Mouse (Mus musculus): Measurements from ENCODE around the gene Atp5j2. TPM values are rescaled to one million over a fixed set of nuclear protein-coding genes. Genes with fewer than 3 reads are reported as not detected.
"Not testable (repeated sequence)": the region's sequence is repeated elsewhere in the genome, so short reads cannot be mapped to it uniquely, and the experiment has no call there.

Gene Atp5j2
- polyA plus RNA-seq, 1 experiment from 2014 or later, result 1,514 TPM

DNA sequence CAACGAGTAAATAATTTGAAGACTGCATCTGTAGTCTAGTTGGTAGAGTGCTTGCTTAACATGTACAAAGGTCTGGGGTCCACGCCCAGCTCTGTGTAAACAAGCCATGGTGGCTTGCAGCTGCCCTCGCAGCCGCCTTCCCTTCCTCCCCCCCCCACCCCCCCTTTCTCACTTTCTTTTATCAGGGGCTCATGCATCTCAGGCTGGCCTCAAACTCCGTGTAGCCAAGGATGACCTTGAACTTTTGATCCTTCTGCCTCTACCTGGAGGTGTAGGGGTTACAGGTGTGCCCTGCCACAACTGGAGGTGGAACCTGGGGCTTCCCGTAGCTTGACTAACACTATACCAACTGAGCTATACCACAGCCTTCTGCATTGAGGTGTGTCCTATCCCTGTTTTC lies 25.9 kb upstream of the Atp5j2 start:
- Histone ChIP-seq H3K4me1 (replicated peaks) (no peaks in the 10 kb centered on the region), H3K27me3 (no peaks in the 10 kb centered on the region), H3K4me2 (no peak overlapping the region), H3K4me3 (no peak overlapping the region), H3K27ac (no peak overlapping the region), H3K36me3 (peaks cover 57% of the 10 kb centered on the region), H3K9me3 (replicated peaks) (no peaks in the 10 kb centered on the region), H3K9ac (no peak overlapping the region)
- no peak for ATAC-seq (replicated peaks; ENCODE audit: insufficient number of reproducible peaks, insufficient read depth, low FRiP score, low read depth)
- 82% methylated on average over 6 of the region's 6 CpGs for WGBS

DNA sequence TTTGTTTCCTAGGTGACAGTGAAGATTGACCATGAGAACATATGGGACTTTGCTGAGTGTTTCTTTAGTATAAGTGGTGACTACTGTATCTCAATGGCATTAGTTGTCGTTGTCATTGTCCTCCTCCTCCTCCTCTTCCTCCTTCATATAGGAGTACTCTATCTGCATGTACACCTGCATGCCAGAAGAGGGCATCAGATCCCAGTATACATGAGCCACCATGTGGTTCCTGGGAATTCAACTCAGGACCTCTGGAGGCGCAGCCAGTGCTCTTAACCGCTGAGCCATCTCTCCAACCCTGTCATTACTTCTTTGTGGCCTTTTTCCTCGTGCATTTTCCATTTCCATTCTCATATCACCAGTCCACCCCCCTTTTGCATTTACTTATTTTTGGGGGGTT lies 22.8 kb upstream of the Atp5j2 start:
- H3K27ac ChIP-seq, result no peak overlapping the region
- H3K9ac ChIP-seq, result no peak overlapping the region
- no peaks in the 10 kb centered on the region for H3K9me3 ChIP-seq (replicated peaks)
- no peak overlapping the region for H3K4me2 ChIP-seq
- no peaks in the 10 kb centered on the region for H3K27me3 ChIP-seq
- ATAC-seq (replicated peaks; ENCODE audit: insufficient number of reproducible peaks, insufficient read depth, low FRiP score, low read depth), result no peak
- H3K36me3 ChIP-seq, result peaks cover 65% of the 10 kb centered on the region
- 68% methylated on average over 4 of the region's 4 CpGs for WGBS
- no peak overlapping the region for H3K4me3 ChIP-seq
- H3K4me1 ChIP-seq (replicated peaks), result no peaks in the 10 kb centered on the region

DNA sequence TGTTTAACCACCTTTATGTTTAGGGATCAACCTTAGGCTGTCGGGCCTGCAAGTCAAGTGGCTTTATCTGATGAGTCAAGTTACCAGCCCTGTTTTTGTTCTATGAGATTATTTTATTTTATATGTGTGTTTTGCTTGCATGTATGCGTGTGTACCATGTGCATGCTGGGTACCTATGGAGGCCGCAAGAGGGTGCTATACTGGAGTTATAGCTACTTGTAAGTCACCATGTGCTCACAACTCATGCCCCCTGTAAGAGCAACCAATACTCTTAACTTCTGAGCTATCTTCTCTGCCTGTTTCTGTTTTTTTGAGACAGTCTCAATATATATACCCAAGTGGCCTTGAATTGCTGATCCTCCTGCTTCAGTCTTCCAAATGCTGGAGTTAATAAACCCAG lies 21.6 kb upstream of the Atp5j2 start:
- 90% methylated on average over 3 of the region's 3 CpGs for WGBS
- H3K4me1 ChIP-seq (replicated peaks), result no peaks in the 10 kb centered on the region
- no peaks in the 10 kb centered on the region for H3K27me3 ChIP-seq
- H3K9me3 ChIP-seq (replicated peaks), result no peaks in the 10 kb centered on the region
- no peak overlapping the region for H3K27ac ChIP-seq
- H3K36me3 ChIP-seq, result peaks cover 61% of the 10 kb centered on the region
- ATAC-seq (replicated peaks; ENCODE audit: insufficient number of reproducible peaks, insufficient read depth, low FRiP score, low read depth), result no peak
- H3K4me3 ChIP-seq, result no peak overlapping the region
- no peak overlapping the region for H3K4me2 ChIP-seq
- no peak overlapping the region for H3K9ac ChIP-seq

DNA sequence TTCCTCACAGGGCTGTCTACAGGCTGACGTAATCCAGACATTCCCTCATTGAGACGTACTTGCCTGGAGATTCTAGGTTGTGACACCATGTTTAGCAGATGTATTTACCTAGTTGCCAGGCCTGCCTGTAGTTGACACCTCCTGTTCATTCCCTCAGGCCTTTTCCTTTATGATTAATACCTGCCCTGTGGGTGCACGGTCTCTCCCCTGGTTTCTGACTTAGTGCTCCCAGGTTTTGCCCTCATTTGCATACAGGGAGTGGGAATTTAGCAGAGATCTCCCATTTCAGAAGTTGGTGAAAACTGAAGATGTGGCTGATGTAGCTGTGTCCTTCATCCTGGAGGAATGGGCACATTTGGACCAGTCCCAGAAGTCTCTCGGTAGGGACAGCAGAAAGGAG lies 20.4 kb upstream of the Atp5j2 start:
- H3K9me3 ChIP-seq (replicated peaks), result no peaks in the 10 kb centered on the region
- no peak overlapping the region for H3K4me2 ChIP-seq
- H3K4me1 ChIP-seq (replicated peaks), result no peaks in the 10 kb centered on the region
- no peaks in the 10 kb centered on the region for H3K27me3 ChIP-seq
- WGBS, result 85% methylated on average over 4 of the region's 4 CpGs
- ATAC-seq (replicated peaks; ENCODE audit: insufficient number of reproducible peaks, insufficient read depth, low FRiP score, low read depth), result no peak
- no peak overlapping the region for H3K27ac ChIP-seq
- no peak overlapping the region for H3K9ac ChIP-seq
- H3K4me3 ChIP-seq, result no peak overlapping the region
- H3K36me3 ChIP-seq, result peaks cover 61% of the 10 kb centered on the region

DNA sequence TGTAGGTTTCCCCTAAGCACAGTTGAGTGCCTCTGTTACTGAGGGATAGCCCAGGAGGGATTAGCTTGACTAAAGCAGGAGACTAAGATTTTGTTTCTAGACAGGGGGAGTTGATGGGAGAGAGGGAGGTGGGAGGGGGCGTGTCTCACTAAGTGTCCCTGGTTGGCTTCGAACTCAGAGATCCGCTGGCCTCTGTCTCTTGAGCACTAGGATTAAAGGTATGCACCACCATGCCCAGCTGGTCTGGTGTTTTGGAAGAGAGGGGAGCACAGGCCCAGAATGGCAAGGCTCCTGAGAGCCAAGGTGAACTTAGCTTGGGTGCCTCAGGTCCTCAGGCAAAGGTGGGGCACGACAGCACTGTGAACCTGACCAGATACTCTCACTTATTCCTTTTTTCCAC lies 19.5 kb upstream of the Atp5j2 start:
- no peaks in the 10 kb centered on the region for H3K4me1 ChIP-seq (replicated peaks)
- H3K27me3 ChIP-seq, result no peaks in the 10 kb centered on the region
- no peak overlapping the region for H3K9ac ChIP-seq
- 99% methylated on average over 4 of the region's 4 CpGs for WGBS
- peaks cover 64% of the 10 kb centered on the region for H3K36me3 ChIP-seq
- no peak for ATAC-seq (replicated peaks; ENCODE audit: insufficient number of reproducible peaks, insufficient read depth, low FRiP score, low read depth)
- H3K9me3 ChIP-seq (replicated peaks), result no peaks in the 10 kb centered on the region
- no peak overlapping the region for H3K4me2 ChIP-seq
- no peak overlapping the region for H3K4me3 ChIP-seq
- H3K27ac ChIP-seq, result no peak overlapping the region

DNA sequence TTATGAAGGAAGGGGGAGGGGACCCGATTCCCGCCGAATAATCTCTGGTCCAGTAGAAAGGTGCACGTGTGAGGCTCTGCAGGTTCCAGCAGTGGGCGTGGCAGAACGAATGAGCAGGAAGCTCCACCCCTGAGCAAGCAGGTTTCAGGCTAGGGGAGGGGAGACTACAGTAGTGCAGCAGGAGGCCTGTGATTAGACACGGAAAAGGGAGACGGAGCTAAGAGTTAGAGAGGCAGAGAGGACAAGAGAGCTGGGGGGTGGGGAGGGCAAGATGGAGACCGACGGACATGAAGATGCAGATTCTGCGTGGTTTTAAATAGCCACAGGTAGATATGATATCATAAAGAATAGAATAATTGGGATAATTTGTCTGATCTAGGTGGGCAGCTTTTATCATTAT lies 16.5 kb upstream of the Atp5j2 start:
- H3K4me3 ChIP-seq; H3K27ac ChIP-seq; H3K9me3 ChIP-seq (replicated peaks); H3K27me3 ChIP-seq; H3K4me2 ChIP-seq; H3K9ac ChIP-seq; ATAC-seq (replicated peaks; ENCODE audit: insufficient number of reproducible peaks, insufficient read depth, low FRiP score, low read depth): not testable (repeated sequence)
- Histone ChIP-seq H3K4me1 (replicated peaks) (peaks cover 12% of the 10 kb centered on the region), H3K36me3 (peaks cover 52% of the 10 kb centered on the region)
- WGBS, result 51% methylated on average over 11 of the region's 11 CpGs

DNA sequence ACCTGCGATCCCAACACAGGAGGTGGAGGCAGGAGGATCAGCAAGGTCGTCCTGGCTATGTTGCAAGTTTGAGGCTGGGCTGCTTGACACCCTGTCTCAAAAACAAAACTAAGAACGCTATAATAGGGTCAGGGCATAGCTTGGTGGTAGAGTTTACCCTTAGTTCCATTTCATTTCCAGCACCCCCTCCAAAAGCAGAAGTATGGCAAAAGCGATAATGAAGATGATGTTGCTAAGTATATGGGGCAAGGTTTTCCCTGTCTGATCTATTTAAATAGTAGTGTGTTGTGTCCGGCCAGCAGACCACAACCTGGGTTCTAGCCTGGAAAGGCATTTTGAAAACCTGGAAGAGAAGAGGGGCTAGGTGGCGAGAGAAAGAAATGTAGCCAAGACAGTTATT lies 16.1 kb upstream of the Atp5j2 start:
- Histone ChIP-seq H3K27ac (no peak overlapping the region), H3K9me3 (replicated peaks) (no peaks in the 10 kb centered on the region), H3K27me3 (no peaks in the 10 kb centered on the region), H3K4me3 (no peak overlapping the region), H3K4me1 (replicated peaks) (peaks cover 12% of the 10 kb centered on the region), H3K36me3 (peaks cover 48% of the 10 kb centered on the region), H3K4me2 (no peak overlapping the region), H3K9ac (no peak overlapping the region)
- ATAC-seq (replicated peaks; ENCODE audit: insufficient number of reproducible peaks, insufficient read depth, low FRiP score, low read depth), result no peak
- 84% methylated on average over 6 of the region's 6 CpGs for WGBS

DNA sequence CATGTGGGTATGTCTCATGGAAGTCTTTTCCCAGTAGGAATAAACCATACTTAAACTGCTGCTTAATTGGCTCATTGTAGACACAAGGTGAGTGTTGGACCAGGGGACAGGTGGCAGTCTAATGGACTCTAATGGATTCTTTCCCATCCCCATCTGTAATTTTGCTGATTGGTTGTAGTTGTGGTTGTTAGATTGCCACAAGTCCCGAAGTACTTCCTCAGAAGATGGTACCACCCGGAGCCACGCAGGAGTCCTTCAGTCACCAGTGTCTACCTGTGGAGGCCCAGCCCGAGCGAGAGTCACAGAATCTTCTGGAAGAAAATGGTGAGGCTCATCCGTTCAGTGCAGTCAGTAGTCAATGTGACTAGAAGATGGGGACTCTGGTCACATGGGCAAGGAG lies 15.5 kb upstream of the Atp5j2 start:
- no peak for ATAC-seq (replicated peaks; ENCODE audit: insufficient number of reproducible peaks, insufficient read depth, low FRiP score, low read depth)
- Histone ChIP-seq H3K27me3 (no peaks in the 10 kb centered on the region), H3K4me3 (no peak overlapping the region), H3K27ac (no peak overlapping the region), H3K4me1 (replicated peaks) (peaks cover 12% of the 10 kb centered on the region), H3K36me3 (peaks cover 42% of the 10 kb centered on the region), H3K4me2 (no peak overlapping the region), H3K9ac (no peak overlapping the region), H3K9me3 (replicated peaks) (no peaks in the 10 kb centered on the region)
- 93% methylated on average over 6 of the region's 6 CpGs for WGBS

DNA sequence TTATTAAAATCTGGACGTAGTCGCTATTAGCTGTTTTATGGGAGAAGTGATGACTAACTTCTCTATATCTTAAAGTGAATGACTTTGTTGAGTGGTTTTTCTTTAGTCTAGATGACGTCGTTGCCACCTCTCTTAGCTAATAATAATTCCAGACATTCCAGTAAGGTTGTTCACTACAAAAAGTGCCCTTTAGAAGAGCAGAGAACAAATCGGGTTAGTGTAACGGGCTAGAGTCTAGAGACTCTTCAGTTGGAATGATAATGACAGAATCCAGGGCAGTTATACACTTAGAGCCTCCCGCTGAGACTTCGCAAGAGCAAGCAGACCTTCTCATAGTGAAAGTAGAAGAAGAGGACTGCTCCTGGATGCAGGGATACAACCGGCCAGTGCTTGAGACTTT lies 13.2 kb upstream of the Atp5j2 start:
- Histone ChIP-seq H3K4me2 (peak overlapping the region; percentile 84), H3K27ac (peak overlapping the region; percentile 93)
- 9% methylated on average over 9 of the region's 9 CpGs for WGBS

DNA sequence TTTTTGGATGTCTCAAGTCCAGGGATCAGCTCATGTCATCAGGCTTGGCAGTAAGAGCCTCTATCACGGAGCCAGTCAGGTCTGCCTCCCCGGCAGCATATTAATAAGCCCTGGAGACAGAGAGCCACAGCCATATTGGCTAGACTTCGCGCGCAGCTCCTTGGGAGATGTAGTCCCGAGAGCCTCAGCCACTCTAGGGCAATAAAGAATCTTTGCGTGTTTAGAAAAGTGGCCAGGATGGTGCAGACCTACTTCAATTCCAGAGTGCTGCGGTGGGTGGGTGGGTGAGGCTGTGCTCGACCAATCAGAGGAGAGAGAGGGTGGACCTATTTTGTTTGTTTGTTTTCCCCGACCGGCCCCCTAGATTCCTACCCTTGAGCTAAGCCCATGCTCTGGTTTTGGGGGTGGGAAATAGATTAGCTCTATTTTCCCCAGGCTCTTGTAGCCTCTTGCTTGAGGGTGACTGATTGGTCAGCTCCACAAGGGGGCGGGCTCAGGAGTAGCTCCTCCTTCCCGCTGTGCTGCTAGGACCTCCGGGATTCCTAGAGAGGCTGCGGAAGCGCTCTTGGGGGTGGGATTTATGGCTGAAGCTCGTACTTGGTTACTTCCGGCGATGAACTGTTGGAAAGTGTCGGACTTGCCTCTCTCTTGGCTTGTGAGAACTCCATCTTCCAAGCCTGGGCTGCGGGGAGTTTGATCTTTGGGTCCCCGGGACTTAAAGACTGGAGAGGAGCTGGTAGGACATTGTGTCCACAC lies 12.3 kb upstream of the Atp5j2 start, which contains the start of gene Zkscan5:
Gene Zkscan5, plus strand, starts transcription at position 627 of the 756 bp plus-strand sequence.
- no peaks in the 10 kb centered on the region for H3K9me3 ChIP-seq (replicated peaks)
- peaks cover 24% of the 10 kb centered on the region for H3K4me1 ChIP-seq (replicated peaks)
- peak within 1 kb of the TSS; percentile 70 for H3K9ac ChIP-seq
- ATAC-seq (replicated peaks; ENCODE audit: insufficient number of reproducible peaks, insufficient read depth, low FRiP score, low read depth), result peak; percentile 96
- no peaks in the 10 kb centered on the region for H3K27me3 ChIP-seq
- H3K4me3 ChIP-seq, result peak within 1 kb of the TSS; percentile 75
- under 1% methylated on average over 22 of the region's 22 CpGs for whole genome bisulfite sequencing
- peak within 1 kb of the TSS; percentile 93 for H3K27ac ChIP-seq
- peaks cover 13% of the 10 kb centered on the region; the same call in 1 of the 2 replicates for H3K36me3 ChIP-seq
- H3K4me2 ChIP-seq, result peak within 1 kb of the TSS; percentile 84

More for the DNA sequence above, 13.2 kb upstream of the Atp5j2 start:
- H3K4me3 ChIP-seq, result peak overlapping the region; percentile 75
- peak overlapping the region; percentile 70 for H3K9ac ChIP-seq
- peaks cover 19% of the 10 kb centered on the region for H3K36me3 ChIP-seq
- H3K4me1 ChIP-seq (replicated peaks), result peaks cover 24% of the 10 kb centered on the region
- H3K9me3 ChIP-seq (replicated peaks), result no peaks in the 10 kb centered on the region
- no peaks in the 10 kb centered on the region for H3K27me3 ChIP-seq
- ATAC-seq (replicated peaks; ENCODE audit: insufficient number of reproducible peaks, insufficient read depth, low FRiP score, low read depth), result no peak

DNA sequence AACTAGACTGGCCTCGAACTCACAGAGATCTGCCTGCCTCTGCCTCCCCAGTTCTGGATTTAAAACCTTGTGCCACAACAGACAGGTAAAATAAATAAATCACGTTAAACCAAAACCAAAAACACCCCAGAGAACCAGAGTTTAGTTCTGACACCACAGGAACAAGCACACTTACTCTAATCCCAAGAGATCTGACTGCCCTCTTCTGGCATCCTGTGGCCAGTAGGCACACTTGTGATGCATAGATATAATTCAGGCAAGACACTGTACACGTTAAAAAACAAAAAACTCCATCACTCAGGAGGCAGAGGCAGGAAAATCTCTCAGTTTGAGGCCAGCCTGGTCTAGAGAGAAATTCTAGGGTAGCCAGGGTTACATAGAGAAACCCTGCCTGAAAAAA lies 10.6 kb upstream of the Atp5j2 start:
- Histone ChIP-seq H3K4me3 (no peak overlapping the region), H3K27me3 (no peaks in the 10 kb centered on the region), H3K27ac (no peak overlapping the region), H3K9me3 (replicated peaks) (no peaks in the 10 kb centered on the region), H3K36me3 (peaks cover 8% of the 10 kb centered on the region; the same call in 1 of the 2 replicates), H3K4me2 (no peak overlapping the region), H3K9ac (no peak overlapping the region), H3K4me1 (replicated peaks) (peaks cover 24% of the 10 kb centered on the region)
- ATAC-seq (replicated peaks; ENCODE audit: insufficient number of reproducible peaks, insufficient read depth, low FRiP score, low read depth), result no peak
- WGBS, result 49% methylated on average over 3 of the region's 3 CpGs

Data from heart, embryonic 15.5 days (tissue).